Mouse (Mus musculus) left cerebral cortex, adult 2 months (tissue): Measurements from ENCODE around the gene E130114P18Rik. TPM values are rescaled to one million over a fixed set of nuclear protein-coding genes. Genes with fewer than 3 reads are reported as not detected.

Source experiments
- DNase-seq, 2 experiments: peaks; one replicate each; pipeline ENCODE4 v3.0.0; 2021 to 2022; ENCODE audit warnings: low spot score in 2 of 2, mixed read lengths in 1 of 2; ENCODE audit errors: extremely low spot score in 1 of 2
- H3K27ac ChIP-seq: fragments of 200-600 bp; 2 replicates; pipeline ENCODE4 v1.8.1; 2022
- H3K4me3 ChIP-seq: fragments of 200-600 bp; 2 replicates; pipeline ENCODE4 v1.8.1; 2022
- CTCF ChIP-seq: fragments of 200-600 bp; IDR thresholded peaks from 2 replicates; pipeline ENCODE4 v1.8.1; 2022; ENCODE audit warnings: antibody characterized with exemption, mild to moderate bottlenecking, moderate library complexity
- intact Hi-C: fragments of 180-260 bp; cut with DNase I; formaldehyde crosslinking; loops from one replicate; pipeline ENCODE4 v1.15.1; 2025
- total RNA-seq, 2 experiments: library from RNA; stranded (reverse); gene quantifications; 2 replicates each; pipeline ENCODE4 v1.2.3; 2021

E130114P18Rik gene
- total RNA-seq, 2 experiments from 2014 or later: 3.7 to 4.9 TPM

DNA sequence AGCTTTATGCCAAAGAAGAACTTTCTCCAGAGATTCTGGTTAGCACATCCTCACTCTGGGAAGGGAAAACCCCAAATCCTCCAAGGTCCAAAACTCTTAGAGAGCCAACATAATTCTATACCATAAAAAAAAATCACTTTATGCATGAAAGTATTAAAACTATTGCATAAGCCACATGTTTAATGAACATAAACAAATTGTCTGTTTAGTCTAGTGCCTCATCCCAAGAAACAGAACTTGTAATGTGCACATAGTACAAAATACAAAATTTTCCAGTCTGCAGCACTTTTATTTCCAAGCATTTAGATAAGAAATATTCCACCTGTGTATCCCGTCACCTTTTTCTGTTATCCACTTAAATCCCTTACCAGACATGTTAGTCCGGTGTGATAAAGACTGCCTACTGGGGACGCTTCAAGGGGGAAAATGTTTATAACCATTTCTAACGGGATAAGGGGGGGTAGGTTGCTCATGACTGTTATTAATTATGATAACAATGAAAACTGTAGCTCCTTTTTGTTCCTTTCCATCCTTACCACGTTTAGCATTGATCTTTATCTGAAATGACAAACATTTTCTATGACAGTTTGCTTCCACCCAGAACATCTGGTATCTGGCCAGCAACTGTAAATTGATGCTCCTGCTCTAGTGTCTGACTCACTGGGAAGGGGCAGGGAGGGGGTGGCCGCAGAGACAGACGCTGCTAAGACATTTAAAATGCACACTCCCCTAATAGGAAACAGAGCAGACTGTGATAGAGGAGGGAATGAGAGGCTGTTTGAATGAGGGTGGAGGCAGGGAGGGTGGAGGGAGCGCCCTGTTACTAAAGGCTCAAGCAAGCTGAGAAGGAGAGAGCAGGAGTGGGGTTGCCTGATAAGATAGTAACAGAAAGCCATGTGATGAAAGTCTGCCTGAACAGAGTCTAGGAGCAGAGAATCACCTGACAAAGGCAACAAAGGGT lies 176.7 kb downstream of the E130114P18Rik start:
- Histone ChIP-seq H3K4me3 (no peak overlapping the region), H3K27ac (no peak overlapping the region)
- no peak for DNase-seq
- intact Hi-C loops: no loop called here
- TF ChIP-seq CTCF: no peak

DNA sequence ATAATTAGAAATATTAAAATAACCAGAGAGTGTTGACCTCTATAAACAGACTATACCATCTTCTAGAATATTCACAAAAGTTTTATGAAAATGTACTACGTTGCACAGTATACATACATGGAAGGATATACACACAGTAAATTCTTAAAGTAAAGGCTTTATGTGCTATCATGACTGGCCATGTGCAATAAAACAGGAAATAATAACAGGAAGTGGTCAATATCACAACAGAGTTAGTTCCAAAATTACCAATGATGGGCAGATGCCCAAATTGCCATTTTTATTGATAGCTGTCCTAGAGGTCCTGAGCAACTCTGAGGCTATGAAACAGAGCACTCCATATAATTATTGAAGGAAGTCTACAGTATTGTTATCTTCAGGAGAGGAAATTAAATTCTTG lies 180.4 kb downstream of the E130114P18Rik start:
- intact Hi-C loops: no loop called here
- no peak overlapping the region for H3K27ac ChIP-seq

DNA sequence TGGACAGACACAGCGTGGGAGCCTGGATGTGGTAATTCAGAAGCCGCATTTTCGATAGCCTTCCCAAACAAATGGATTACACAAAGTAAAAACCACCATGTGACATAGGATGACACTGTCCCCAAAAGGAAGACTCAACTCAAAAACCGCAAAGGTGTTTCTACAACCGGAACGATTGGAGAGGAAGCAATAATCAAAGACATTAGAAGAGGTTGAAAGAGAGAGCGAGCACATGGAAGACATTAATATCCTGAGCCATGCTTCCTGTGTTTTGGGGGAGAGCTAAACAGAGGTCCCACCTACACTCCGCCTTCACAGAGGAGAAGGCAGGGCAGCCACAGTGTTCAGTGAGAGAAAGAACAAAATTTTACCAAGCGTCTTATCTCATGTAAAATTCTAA lies 181.5 kb downstream of the E130114P18Rik start:
- H3K27ac ChIP-seq: no peak overlapping the region
- H3K4me3 ChIP-seq: no peak overlapping the region
- intact Hi-C loops: no loop called here
- no peak for DNase-seq
- no peak for TF ChIP-seq CTCF

More for the DNA sequence above, 180.4 kb downstream of the E130114P18Rik start:
- H3K4me3 ChIP-seq: no peak overlapping the region
- no peak for TF ChIP-seq CTCF
- no peak for DNase-seq

DNA sequence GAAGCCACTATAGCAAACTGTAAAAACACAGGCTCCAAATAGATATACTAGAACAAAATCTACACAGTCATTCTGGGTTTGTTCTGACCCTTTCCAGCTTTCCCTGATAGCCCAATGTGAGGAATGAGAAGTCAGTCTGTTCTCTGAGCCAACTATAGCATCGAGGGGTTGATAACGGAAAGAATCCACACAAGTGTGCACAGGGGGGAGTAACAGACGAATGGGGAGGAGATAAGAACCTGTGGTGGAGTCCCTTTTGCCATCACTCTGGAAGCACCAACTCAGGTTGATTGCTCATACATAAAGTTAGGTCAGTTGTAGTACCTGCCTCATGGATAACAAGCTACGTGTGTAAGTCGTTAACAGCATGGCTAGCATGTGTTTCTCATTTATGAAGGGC lies 184.0 kb downstream of the E130114P18Rik start:
- intact Hi-C loops: no loop called here
- TF ChIP-seq CTCF: no peak
- no peak overlapping the region for H3K27ac ChIP-seq
- H3K4me3 ChIP-seq: no peak overlapping the region
- DNase-seq: no peak

DNA sequence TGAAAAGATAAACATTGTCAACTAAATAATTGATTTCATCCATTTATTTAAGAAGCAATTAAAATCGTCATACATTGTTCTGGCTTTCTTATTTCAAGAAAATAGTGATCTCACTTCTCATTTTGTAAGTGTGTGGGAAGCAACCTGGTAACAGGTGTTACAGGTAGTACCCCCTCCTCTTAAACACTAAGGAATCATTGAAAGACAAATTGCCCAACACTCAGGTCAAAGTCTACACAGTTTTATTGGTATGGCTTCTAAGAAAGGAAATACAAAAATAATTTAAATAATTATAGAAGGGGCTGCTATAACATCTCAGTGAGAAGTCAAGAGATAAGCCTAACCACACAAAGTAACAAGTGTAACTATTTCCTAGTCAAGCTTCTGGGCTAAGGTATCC lies 188.1 kb downstream of the E130114P18Rik start:
- no peak for DNase-seq
- Histone ChIP-seq H3K27ac (no peak overlapping the region), H3K4me3 (no peak overlapping the region)
- no peak for TF ChIP-seq CTCF
- intact Hi-C loops: loop anchor here (10.0 kb wide), 1 partner anchor 185 kb away; the partner anchor contains the start of genes E130114P18Rik and Nfia

DNA sequence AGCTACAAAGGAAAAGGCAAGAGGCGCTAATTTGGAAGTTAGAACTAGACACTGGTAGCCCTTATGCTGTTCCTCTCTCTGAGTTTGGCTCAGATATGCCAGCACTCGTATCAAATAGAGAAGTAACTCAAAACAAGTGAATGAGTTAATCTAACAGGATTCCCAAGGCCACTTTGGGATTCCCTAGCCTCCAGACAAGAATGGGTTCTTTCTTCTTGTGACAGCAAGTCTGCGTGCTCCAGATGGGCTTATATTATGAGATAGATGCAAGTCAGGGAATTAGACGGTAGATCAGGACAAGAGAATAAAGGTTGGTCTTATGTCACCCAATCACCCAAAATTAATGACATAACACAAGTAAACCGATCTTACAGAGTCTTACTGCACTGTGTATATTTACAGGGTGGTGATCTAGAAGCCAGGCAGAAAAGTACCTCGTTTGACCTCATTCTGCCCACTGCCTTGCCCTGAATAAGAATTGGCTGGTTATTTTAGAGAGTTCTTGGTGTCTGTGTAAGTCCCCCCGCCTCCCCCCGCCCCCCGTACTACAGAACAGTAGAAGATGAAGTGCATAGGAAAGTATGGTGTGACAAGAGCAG lies 190.4 kb downstream of the E130114P18Rik start:
- no peak for DNase-seq
- intact Hi-C loops: loop anchor here (10.0 kb wide), 1 partner anchor 187 kb away; the partner anchor contains the start of genes E130114P18Rik and Nfia
- Histone ChIP-seq H3K4me3 (no peak overlapping the region), H3K27ac (no peak overlapping the region)
- no peak for TF ChIP-seq CTCF

DNA sequence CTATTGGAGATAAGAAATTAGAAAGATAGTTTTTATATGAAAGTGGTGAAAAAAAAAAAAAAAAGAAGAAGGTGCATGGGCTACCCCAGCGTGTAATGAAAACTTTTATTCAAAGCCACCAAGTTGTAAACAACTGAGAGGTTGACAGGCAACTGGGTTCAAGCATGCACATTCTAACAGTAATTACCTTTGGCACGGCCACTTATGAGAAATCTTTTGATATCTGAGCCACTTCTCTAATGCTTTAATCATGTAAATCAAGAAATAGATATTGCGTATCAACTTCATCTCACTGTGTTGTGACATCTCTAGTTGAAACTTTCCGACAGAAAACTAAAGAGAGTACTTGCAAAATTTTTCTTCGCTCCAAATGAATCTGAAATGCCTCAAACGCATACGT lies 192.7 kb downstream of the E130114P18Rik start:
- H3K27ac ChIP-seq: no peak overlapping the region
- H3K4me3 ChIP-seq: no peak overlapping the region
- DNase-seq: no peak
- TF ChIP-seq CTCF: no peak
- intact Hi-C loops: loop anchor here (10.0 kb wide), 1 partner anchor 190 kb away; the partner anchor contains the start of genes E130114P18Rik and Nfia

DNA sequence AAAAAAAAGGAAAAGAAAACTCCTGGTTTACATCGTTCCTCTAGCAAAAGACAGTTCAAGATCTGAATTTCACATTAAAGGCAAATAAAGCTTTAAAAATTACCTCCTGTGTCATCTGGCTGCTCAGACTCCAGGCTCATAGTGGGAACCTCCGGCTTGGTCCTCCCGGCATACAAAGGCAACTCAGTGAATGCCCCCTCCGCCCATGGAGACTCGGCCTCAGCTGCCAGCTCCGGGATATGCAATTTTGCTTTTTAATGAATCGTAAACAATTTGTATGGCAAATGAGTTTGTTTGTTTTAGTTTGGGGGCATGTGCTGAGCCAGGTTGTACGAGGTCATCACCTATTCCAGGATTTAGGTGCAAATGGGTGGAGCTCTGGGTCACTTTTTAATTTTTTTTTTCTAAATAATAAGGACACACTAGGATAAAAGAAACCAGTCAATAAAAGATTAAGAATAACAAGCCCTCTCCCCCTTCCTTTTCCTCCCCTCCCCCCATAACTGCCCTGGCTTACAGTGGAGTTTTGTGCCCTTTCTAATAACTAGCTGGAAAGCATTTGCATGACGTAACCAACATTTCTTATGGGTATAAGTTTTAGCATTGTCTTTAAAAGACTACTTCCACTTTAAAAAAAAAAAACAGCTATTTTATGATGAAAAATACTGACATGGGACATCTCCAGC lies 193.3 kb downstream of the E130114P18Rik start:
- no peak for DNase-seq
- TF ChIP-seq CTCF: no peak
- peak overlapping the region; percentile 58 for H3K27ac ChIP-seq
- intact Hi-C loops: loop anchor here (5.0 to 10.0 kb wide), 2 partner anchors 33 to 190 kb away; partner anchors contain the start of genes E130114P18Rik and Nfia
- H3K4me3 ChIP-seq: peak overlapping the region; percentile 29

DNA sequence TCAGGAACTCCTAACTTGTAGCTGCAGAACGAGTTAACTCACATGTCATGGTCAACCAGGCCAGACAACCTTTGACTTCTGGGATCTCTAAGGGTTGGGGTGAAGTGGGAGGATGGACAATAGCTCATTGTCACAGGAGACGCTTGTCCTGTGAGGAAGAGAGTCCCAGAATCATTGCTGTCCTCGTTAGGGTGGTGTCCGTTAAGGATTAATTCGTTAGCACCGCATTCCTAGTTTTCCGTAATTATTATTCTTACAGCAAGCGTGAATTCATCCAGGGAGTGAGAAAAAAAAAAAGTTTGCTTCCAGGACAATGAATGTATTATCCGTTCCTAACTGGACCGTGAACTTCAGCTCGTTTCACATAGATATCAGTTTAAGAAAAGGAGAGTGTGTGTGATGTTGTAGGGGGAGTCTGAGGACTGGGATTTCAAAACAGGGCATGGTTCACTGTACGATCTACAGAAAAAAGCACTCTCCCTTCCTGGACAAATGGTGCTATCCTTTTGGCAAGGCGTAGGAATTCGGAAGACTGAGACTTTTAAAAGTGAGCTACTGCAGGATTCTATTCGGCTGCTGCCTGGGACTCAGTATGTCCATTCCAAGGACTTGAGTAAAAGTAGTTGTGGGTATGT lies 195.0 kb downstream of the E130114P18Rik start:
- intact Hi-C loops: loop anchor here (5.0 to 10.0 kb wide), 2 partner anchors 34 to 192 kb away; partner anchors contain the start of genes E130114P18Rik and Nfia
- Histone ChIP-seq H3K27ac (peak overlapping the region; percentile 58), H3K4me3 (peak overlapping the region; percentile 29)
- DNase-seq: no peak
- TF ChIP-seq CTCF: no peak

DNA sequence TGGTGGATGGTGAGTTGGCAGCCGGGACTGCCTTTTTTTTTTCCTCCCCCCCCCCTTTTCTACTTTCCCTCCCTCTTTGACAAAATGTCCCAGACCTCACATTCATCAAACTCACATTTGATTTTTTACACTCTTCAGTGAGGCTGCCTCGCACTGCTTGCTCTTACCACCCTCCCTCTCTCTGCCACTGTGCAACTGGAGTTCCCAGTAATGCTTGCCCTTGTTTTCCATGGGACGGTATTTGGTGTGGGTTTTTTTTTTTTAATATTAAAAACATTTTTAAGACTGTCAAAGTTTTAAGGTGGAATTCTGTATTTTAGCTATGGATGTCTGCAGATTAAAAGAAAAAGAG lies 195.8 kb downstream of the E130114P18Rik start:
- intact Hi-C loops: loop anchor here (5.0 to 10.0 kb wide), 2 partner anchors 35 to 193 kb away; partner anchors contain the start of genes E130114P18Rik and Nfia

More for the DNA sequence above, 195.8 kb downstream of the E130114P18Rik start:
- no peak for TF ChIP-seq CTCF
- Histone ChIP-seq H3K4me3 (peak overlapping the region; percentile 29), H3K27ac (peak overlapping the region; percentile 58)
- DNase-seq: no peak
